In the genomic region with DNA sequence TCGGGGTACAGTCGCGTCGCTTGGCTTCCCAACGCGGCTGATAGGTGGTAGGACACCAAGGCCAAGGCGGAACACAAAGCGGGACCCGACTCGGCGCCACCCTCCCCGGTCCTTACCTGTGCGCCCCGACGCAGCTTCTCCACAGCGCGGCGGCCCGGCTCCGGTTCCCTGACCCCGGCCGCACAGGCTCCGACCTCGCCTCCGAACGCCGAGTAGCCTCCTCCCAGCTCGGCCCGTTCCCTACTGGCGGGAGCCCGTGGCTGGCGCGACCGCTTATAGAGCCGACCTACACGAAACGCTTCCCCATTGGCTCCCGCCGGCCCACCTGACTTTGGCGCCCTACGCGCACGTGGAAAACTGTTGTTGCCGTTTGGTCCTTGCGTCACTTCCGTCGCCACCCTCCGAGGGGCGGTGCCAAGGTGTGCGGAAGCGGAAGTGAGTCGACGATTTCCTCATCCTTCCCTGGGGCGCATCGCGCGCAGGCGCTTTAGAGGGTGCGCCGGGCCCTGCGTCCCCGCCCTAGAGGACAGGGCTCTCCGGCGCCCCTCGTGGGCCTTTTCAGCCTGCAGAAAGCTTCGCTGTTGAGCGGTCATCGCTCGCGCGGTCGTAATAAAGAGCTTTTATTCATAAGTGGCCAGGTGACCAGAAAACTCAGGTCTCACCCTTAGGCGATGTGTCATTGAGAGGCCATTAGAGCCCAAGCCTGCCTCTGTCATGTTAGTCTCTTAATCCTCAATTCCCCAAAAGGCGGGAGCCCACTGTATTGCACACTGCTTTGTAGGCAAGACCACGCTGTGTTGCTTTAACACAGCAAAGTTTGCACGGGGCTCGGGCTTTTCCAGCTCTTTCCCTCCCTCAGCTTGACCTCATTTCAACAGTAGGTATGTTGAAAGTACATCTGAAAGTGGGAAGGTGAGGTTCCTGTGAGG, we compare ENCODE assay signal across 8 mouse cellular contexts. TPM values are rescaled to one million over a fixed set of nuclear protein-coding genes. Genes with fewer than 3 reads are reported as not detected.
DNase-seq lines count a peak whose midpoint lies in the region; ATAC-seq lines count a peak whose summit lies in the region.

A gene (minus strand): TSS at position 503 of the 929 bp plus-strand sequence.

- peak within 1 kb of the TSS; percentile 83 for H3K27ac ChIP-seq in lung, embryonic 16.5 days (ENCODE audit: low read length)

- H3K4me2 ChIP-seq in lung, embryonic 16.5 days (ENCODE audit: low read depth, low read length) = peak within 1 kb of the TSS; percentile 71

- H3K4me3 ChIP-seq in lung, embryonic 16.5 days (ENCODE audit: low read length) = peak within 1 kb of the TSS; percentile 96

- no peaks in the 10 kb centered on the region for H3K27me3 ChIP-seq in lung, embryonic 16.5 days (ENCODE audit: control insufficient read depth, insufficient read depth, low read depth, low read length)

- H3K36me3 ChIP-seq in lung, embryonic 16.5 days (ENCODE audit: control insufficient read depth, insufficient read depth, low read length) = peaks cover 2% of the 10 kb centered on the region; the same call in 1 of the 2 replicates

- H3K9ac ChIP-seq in lung, embryonic 16.5 days (ENCODE audit: low read length) = peak within 1 kb of the TSS; percentile 94

- DNase-seq in MEL-GATA-1-ER (ENCODE audit: extremely low read depth, low read depth) = peak; percentile 83
- DNase-seq in cerebellum, adult 8-10 months = peak; percentile 100
- DNase-seq in forelimb bud, embryonic 11.5 days (ENCODE audit: low read depth, low spot score) = peak; percentile 100
- peak; percentile 99 for DNase-seq in layer of hippocampus, adult 9-10 months (ENCODE audit: low spot score)
- peak; percentile 97 for DNase-seq in ovary, postnatal 10 days (ENCODE audit: low spot score)
- DNase-seq in thymus, postnatal 10 days (ENCODE audit: low spot score in 2 of 2) = peak; percentile 98 to 99

- no peaks in the 10 kb centered on the region for H3K9me3 ChIP-seq in lung, embryonic 16.5 days (ENCODE audit: control insufficient read depth, low read length)

- H3K4me1 ChIP-seq in lung, embryonic 16.5 days (replicated peaks; ENCODE audit: control insufficient read depth, insufficient read depth, low read length) = 0 out of 2 replicates have a peak, but pooled peaks cover 3% of the 10 kb centered on the region

- peak; percentile 95 to 96 for ATAC-seq in hematopoietic stem cell, adult 5-6 weeks (replicated peaks in 1 of 2; ENCODE audit: insufficient read depth in 1 of 2, low FRiP score in 2 of 2, low TSS enrichment in 1 of 2, low read depth in 1 of 2, poor library complexity in 2 of 2, severe bottlenecking in 2 of 2)
- peak; percentile 99 for ATAC-seq in lung, embryonic 16.5 days (ENCODE audit: low read depth)

- under 1% methylated on average over 74 of the region's 77 CpGs for WGBS in lung, embryonic 16.5 days

RNA-seq across cellular contexts. Expression of the gene that starts here (rescaled TPM):
- 96.4 and 122 TPM in 2 replicates for total RNA-seq in hematopoietic stem cell, adult 5-6 weeks (2017)
- polyA plus RNA-seq in lung, embryonic 16.5 days (2015; fragmentation: Nextera tagmentation; extraction: Ambion mirVana) = 24.9 and 25.4 TPM in 2 replicates

Comparison
In these comparisons a context has a peak if more than half of its experiments do, and no peak if none do; other contexts are left out.
1. Peak in every context shown above with its lines: DNase-seq, ATAC-seq, H3K4me3 ChIP-seq and H3K27ac ChIP-seq.